In the genomic region with DNA sequence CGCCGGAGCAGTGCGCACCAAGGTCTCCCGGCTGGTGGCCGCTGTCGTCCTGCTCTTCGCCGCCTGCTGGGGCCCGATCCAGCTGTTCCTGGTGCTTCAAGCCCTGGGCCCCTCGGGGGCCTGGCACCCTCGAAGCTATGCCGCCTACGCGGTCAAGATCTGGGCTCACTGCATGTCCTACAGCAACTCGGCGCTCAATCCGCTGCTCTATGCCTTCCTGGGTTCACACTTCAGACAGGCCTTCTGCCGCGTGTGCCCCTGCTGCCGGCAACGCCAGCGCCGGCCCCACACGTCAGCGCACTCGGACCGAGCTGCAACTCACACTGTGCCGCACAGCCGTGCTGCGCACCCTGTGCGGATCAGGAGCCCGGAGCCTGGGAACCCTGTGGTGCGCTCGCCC, we compare ENCODE assay signal across 9 mouse cellular contexts. TPM values are rescaled to one million over a fixed set of nuclear protein-coding genes. Genes with fewer than 3 reads are reported as not detected.
DNase-seq lines count a peak whose midpoint lies in the region; ATAC-seq lines count a peak whose summit lies in the region.
"Had no signal": no experiment of that assay in that cellular context is flagged by ENCODE, and none has a peak within 500 bp of the region (broad histone marks: within the 10 kb centered on the region; RNA-seq: fewer than 3 reads in every experiment).

No protein-coding gene starts in this region.

- H3K4me2 ChIP-seq in heart, embryonic 15.5 days, result peak overlapping the region; percentile 63
- peak overlapping the region; percentile 46 for H3K4me2 ChIP-seq in hindbrain, embryonic 12.5 days (replicated peaks)
- peak overlapping the region; percentile 42 for H3K4me2 ChIP-seq in midbrain, embryonic 14.5 days (ENCODE audit: low read length)

- WGBS in heart, embryonic 15.5 days, result 4% methylated on average over 34 of the region's 34 CpGs
- 1% methylated on average over 34 of the region's 34 CpGs for WGBS in hindbrain, embryonic 12.5 days
- under 1% methylated on average over 34 of the region's 34 CpGs for WGBS in midbrain, embryonic 14.5 days

- H3K9me3 ChIP-seq in heart, embryonic 15.5 days (replicated peaks), result no peaks in the 10 kb centered on the region
- H3K9me3 ChIP-seq in hindbrain, embryonic 12.5 days (replicated peaks), result no peaks in the 10 kb centered on the region; the same call in 1 of the 2 replicates
- H3K9me3 ChIP-seq in midbrain, embryonic 14.5 days (ENCODE audit: control insufficient read depth, low read length), result no peaks in the 10 kb centered on the region

- DNase-seq in heart, postnatal 10 days, result no peak
- no peak for DNase-seq in midbrain, embryonic 14.5 days
- no peak for DNase-seq in layer of hippocampus, postnatal 25 days (ENCODE audit: extremely low spot score in 1 of 2, low spot score in 1 of 2)
- no peak for DNase-seq in spleen, postnatal 36 days (ENCODE audit: low spot score in 2 of 2)
- DNase-seq in thymus, postnatal 0 days (ENCODE audit: low spot score), result no peak

- no peaks in the 10 kb centered on the region for H3K36me3 ChIP-seq in heart, embryonic 15.5 days
- no peaks in the 10 kb centered on the region for H3K36me3 ChIP-seq in hindbrain, embryonic 12.5 days
- no peaks in the 10 kb centered on the region for H3K36me3 ChIP-seq in midbrain, embryonic 14.5 days (ENCODE audit: control insufficient read depth, insufficient read depth, low read length)

- peak overlapping the region; percentile 23; the same call in 1 of the 2 replicates for H3K9ac ChIP-seq in heart, embryonic 15.5 days
- H3K9ac ChIP-seq in hindbrain, embryonic 12.5 days, result peak overlapping the region; percentile 56
- peak overlapping the region; percentile 39 for H3K9ac ChIP-seq in midbrain, embryonic 14.5 days (replicated peaks; ENCODE audit: low read length)

- peak overlapping the region; percentile 38 for H3K4me3 ChIP-seq in heart, embryonic 15.5 days
- H3K4me3 ChIP-seq in brown adipose tissue, adult 24 weeks (ENCODE audit: insufficient read depth, low read depth, low read length), result peak overlapping the region; percentile 41
- H3K4me3 ChIP-seq in hindbrain, embryonic 12.5 days, result peak overlapping the region; percentile 28
- peak overlapping the region; percentile 24 for H3K4me3 ChIP-seq in midbrain, embryonic 14.5 days (replicated peaks; ENCODE audit: low read depth, low read length)

- H3K4me1 ChIP-seq in heart, embryonic 15.5 days (replicated peaks), result peaks cover 57% of the 10 kb centered on the region
- H3K4me1 ChIP-seq in brown adipose tissue, adult 24 weeks (ENCODE audit: control insufficient read depth, insufficient read depth, insufficient read length, low read length), result no peaks in the 10 kb centered on the region; the same call in 1 of the 2 replicates
- peaks cover 52% of the 10 kb centered on the region for H3K4me1 ChIP-seq in hindbrain, embryonic 12.5 days
- H3K4me1 ChIP-seq in midbrain, embryonic 14.5 days (ENCODE audit: control insufficient read depth, insufficient read depth, low read length), result peaks cover 14% of the 10 kb centered on the region; the same call in 1 of the 2 replicates

- H3K27ac ChIP-seq in heart, embryonic 15.5 days, result no peak overlapping the region
- no peak overlapping the region for H3K27ac ChIP-seq in brown adipose tissue, adult 24 weeks (replicated peaks; ENCODE audit: low read depth, low read length)
- H3K27ac ChIP-seq in hindbrain, embryonic 12.5 days, result no peak overlapping the region
- H3K27ac ChIP-seq in midbrain, embryonic 14.5 days (replicated peaks; ENCODE audit: low read depth, low read length), result no peak overlapping the region

- peaks cover 65% of the 10 kb centered on the region for H3K27me3 ChIP-seq in heart, embryonic 15.5 days
- peaks cover 72% of the 10 kb centered on the region for H3K27me3 ChIP-seq in hindbrain, embryonic 12.5 days
- H3K27me3 ChIP-seq in midbrain, embryonic 14.5 days (ENCODE audit: control insufficient read depth, insufficient read depth, low read length), result peaks cover 65% of the 10 kb centered on the region
- H3K27me3 ChIP-seq: Patski had no signal

- intact Hi-C loops in heart, postnatal 10 days (cut with DNase I), result no loop called here

- no peak for ATAC-seq in heart, embryonic 15.5 days (replicated peaks; ENCODE audit: insufficient number of reproducible peaks, insufficient read depth, low FRiP score, low read depth)
- no peak for ATAC-seq in hindbrain, embryonic 12.5 days (ENCODE audit: low FRiP score)
- ATAC-seq in midbrain, embryonic 14.5 days (ENCODE audit: low FRiP score, low TSS enrichment), result no peak
- ATAC-seq: Patski had no signal

RNA-seq across cellular contexts. Expression of a gene that starts 0.6 kb away (rescaled TPM):
- 95.2 and 118 TPM in 2 replicates for polyA plus RNA-seq in heart, embryonic 15.5 days (2015; fragmentation: Nextera tagmentation; extraction: Ambion mirVana)
- total RNA-seq in heart, postnatal 10 days (2021), result 10 to 100 TPM; 93.4 to 94.9 TPM
- polyA plus RNA-seq in brown adipose tissue, adult 24 weeks (2012; ENCODE audit: insufficient read depth, insufficient read length, missing spikeins), result 55.0 and 60.7 TPM in 2 replicates
- 173 and 184 TPM in 2 replicates for polyA plus RNA-seq in hindbrain, embryonic 12.5 days (2016; fragmentation: Nextera tagmentation; extraction: Ambion mirVana)
- polyA plus RNA-seq in midbrain, embryonic 14.5 days (2014; fragmentation: Nextera tagmentation; extraction: Ambion mirVana), result 220 and 229 TPM in 2 replicates
- total RNA-seq in layer of hippocampus, postnatal 25 days (2021), result 100 to 1,000 TPM; 428 to 450 TPM
- polyA plus RNA-seq in thymus, postnatal 0 days (2015; fragmentation: Nextera tagmentation; extraction: Ambion mirVana), result 129 and 131 TPM in 2 replicates

RNA-seq across cellular contexts. Expression of a gene that starts 4.8 kb away (rescaled TPM):
- polyA plus RNA-seq in heart, embryonic 15.5 days (2015; fragmentation: Nextera tagmentation; extraction: Ambion mirVana), result 0.34 and 0.51 TPM in 2 replicates
- under 1 TPM; 0.17 to 0.22 TPM for total RNA-seq in heart, postnatal 10 days (2021)
- polyA plus RNA-seq in brown adipose tissue, adult 24 weeks (2012; ENCODE audit: insufficient read depth, insufficient read length, missing spikeins), result 0.38 and 0.63 TPM in 2 replicates
- 1.2 and 1.6 TPM in 2 replicates for polyA plus RNA-seq in hindbrain, embryonic 12.5 days (2016; fragmentation: Nextera tagmentation; extraction: Ambion mirVana)
- polyA plus RNA-seq in midbrain, embryonic 14.5 days (2014; fragmentation: Nextera tagmentation; extraction: Ambion mirVana), result 2.4 and 2.9 TPM in 2 replicates
- total RNA-seq in layer of hippocampus, postnatal 25 days (2021), result 1 to 10 TPM; 6.6 to 6.7 TPM
- 0.48 and 1.2 TPM in 2 replicates for polyA plus RNA-seq in thymus, postnatal 0 days (2015; fragmentation: Nextera tagmentation; extraction: Ambion mirVana)

RNA-seq across cellular contexts. Expression of a gene that starts 5.3 kb away (rescaled TPM):
- polyA plus RNA-seq in heart, embryonic 15.5 days (2015; fragmentation: Nextera tagmentation; extraction: Ambion mirVana), result 2.1 and 3.7 TPM in 2 replicates
- 1 to 10 TPM; 3.1 to 3.2 TPM for total RNA-seq in heart, postnatal 10 days (2021)
- 1.3 and 2.9 TPM in 2 replicates for polyA plus RNA-seq in brown adipose tissue, adult 24 weeks (2012; ENCODE audit: insufficient read depth, insufficient read length, missing spikeins)
- polyA plus RNA-seq in hindbrain, embryonic 12.5 days (2016; fragmentation: Nextera tagmentation; extraction: Ambion mirVana), result 4.7 and 5.3 TPM in 2 replicates
- polyA plus RNA-seq in midbrain, embryonic 14.5 days (2014; fragmentation: Nextera tagmentation; extraction: Ambion mirVana), result 2.4 and 4.0 TPM in 2 replicates
- total RNA-seq in layer of hippocampus, postnatal 25 days (2021), result 1 to 10 TPM; 4.6 to 6.9 TPM
- 3.7 TPM in 2 replicates for polyA plus RNA-seq in thymus, postnatal 0 days (2015; fragmentation: Nextera tagmentation; extraction: Ambion mirVana)

RNA-seq across cellular contexts. Expression of a gene that starts 10.9 kb away (rescaled TPM):
- 15.7 TPM in 1 of 2 replicates, not detected in the other for polyA plus RNA-seq in heart, embryonic 15.5 days (2015; fragmentation: Nextera tagmentation; extraction: Ambion mirVana)
- total RNA-seq in heart, postnatal 10 days (2021), result not detected
- not detected in 2 replicates for polyA plus RNA-seq in brown adipose tissue, adult 24 weeks (2012; ENCODE audit: insufficient read depth, insufficient read length, missing spikeins)
- 25.5 and 54.9 TPM in 2 replicates for polyA plus RNA-seq in hindbrain, embryonic 12.5 days (2016; fragmentation: Nextera tagmentation; extraction: Ambion mirVana)
- polyA plus RNA-seq in midbrain, embryonic 14.5 days (2014; fragmentation: Nextera tagmentation; extraction: Ambion mirVana), result 3.5 and 8.6 TPM in 2 replicates
- total RNA-seq in layer of hippocampus, postnatal 25 days (2021), result not detected
- polyA plus RNA-seq in thymus, postnatal 0 days (2015; fragmentation: Nextera tagmentation; extraction: Ambion mirVana), result 5.3 and 15.5 TPM in 2 replicates
- polyA plus RNA-seq: Patski had no signal

RNA-seq across cellular contexts. Expression of a gene that starts 12.8 kb away (rescaled TPM):
- polyA plus RNA-seq in heart, embryonic 15.5 days (2015; fragmentation: Nextera tagmentation; extraction: Ambion mirVana), result 34.8 and 45.7 TPM in 2 replicates
- 10 to 100 TPM; 59.5 to 60.0 TPM for total RNA-seq in heart, postnatal 10 days (2021)
- 11.2 and 12.9 TPM in 2 replicates for polyA plus RNA-seq in brown adipose tissue, adult 24 weeks (2012; ENCODE audit: insufficient read depth, insufficient read length, missing spikeins)
- 63.3 and 70.0 TPM in 2 replicates for polyA plus RNA-seq in hindbrain, embryonic 12.5 days (2016; fragmentation: Nextera tagmentation; extraction: Ambion mirVana)
- 57.2 and 58.8 TPM in 2 replicates for polyA plus RNA-seq in midbrain, embryonic 14.5 days (2014; fragmentation: Nextera tagmentation; extraction: Ambion mirVana)
- total RNA-seq in layer of hippocampus, postnatal 25 days (2021), result 10 to 100 TPM; 55.5 to 56.2 TPM
- polyA plus RNA-seq in thymus, postnatal 0 days (2015; fragmentation: Nextera tagmentation; extraction: Ambion mirVana), result 32.6 and 39.1 TPM in 2 replicates
